Mouse (Mus musculus) megakaryocyte, embryonic 14.5 days (primary cell): ENCODE measurements at regions not wholly inside any gene's neighbourhood (a gene's known extent, or its start where the extent isn't known, plus 50 kb on each side); places are given as distances from the start of the nearest gene placed in this dataset.

Experiments
- FLI1 ChIP-seq: IDR thresholded peaks from 2 replicates; pipeline ENCODE4 v1.6.1; 2012; ENCODE audit warnings: low read length, inconsistent platforms, mixed read lengths
- GATA1 ChIP-seq: IDR thresholded peaks from 3 replicates; pipeline ENCODE4 v1.6.1; 2012; ENCODE audit warnings: mixed read lengths, low read length, inconsistent platforms, borderline replicate concordance

DNA sequence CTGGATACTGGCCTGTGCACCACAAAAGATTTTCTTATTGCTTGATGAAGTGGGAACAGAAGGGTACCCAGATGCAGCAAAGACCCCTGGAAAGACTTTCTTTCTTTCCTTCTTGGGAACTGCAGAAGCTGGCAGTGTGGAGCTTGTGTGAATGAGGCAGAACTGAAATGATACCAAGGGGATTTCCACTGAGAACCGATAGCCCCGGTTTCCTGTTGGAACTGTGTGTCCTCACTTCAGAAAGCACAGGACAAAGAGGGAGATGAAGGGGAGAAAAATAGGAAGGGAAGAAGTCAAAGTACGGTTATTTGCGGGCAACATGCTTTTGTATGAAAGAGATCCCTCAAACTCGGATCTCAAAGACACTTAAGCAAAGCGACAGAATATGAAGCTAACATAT, 283.7 kb downstream of the Pten start:
- TF ChIP-seq GATA1, result no peak
- no peak for TF ChIP-seq FLI1
